Mouse (Mus musculus) midbrain, embryonic 16.5 days (tissue): ENCODE data around the gene Hdgfl2. TPM values are rescaled to one million over a fixed set of nuclear protein-coding genes. Genes with fewer than 3 reads are reported as not detected.

Experiments
- ATAC-seq: fragments of 200-750 bp; cut with Nextera tagmentation; 2 replicates; pipeline ENCODE4 v1.8.0; 2017; ENCODE audit warnings: moderate TSS enrichment
- H3K27ac ChIP-seq: fragments of 300-500 bp; sonication (generic); 2 replicates; pipeline ENCODE4 v1.5.1; 2014; ENCODE audit warnings: mild to moderate bottlenecking, low read length, mixed read lengths
- H3K27me3 ChIP-seq: fragments of 300-500 bp; sonication (generic); 2 replicates; pipeline ENCODE4 v1.6.1; 2014; ENCODE audit warnings: low read depth, low read length, mixed read lengths; ENCODE audit not compliant: control insufficient read depth, insufficient read depth
- H3K36me3 ChIP-seq: fragments of 300-500 bp; sonication (generic); 2 replicates; pipeline ENCODE4 v1.6.1; 2014; ENCODE audit warnings: mild to moderate bottlenecking, low read length, moderate library complexity, mixed read lengths; ENCODE audit not compliant: control insufficient read depth, insufficient read depth
- H3K4me1 ChIP-seq: fragments of 300-500 bp; sonication (generic); 2 replicates; pipeline ENCODE4 v1.6.1; 2014; ENCODE audit warnings: mild to moderate bottlenecking, low read length, mixed read lengths; ENCODE audit not compliant: control insufficient read depth, insufficient read depth
- H3K4me2 ChIP-seq: fragments of 300-500 bp; sonication (generic); 2 replicates; pipeline ENCODE4 v1.6.1; 2014; ENCODE audit warnings: mild to moderate bottlenecking, low read length, mixed read lengths
- H3K4me3 ChIP-seq: fragments of 300-500 bp; sonication (generic); 2 replicates; pipeline ENCODE4 v1.5.1; 2014; ENCODE audit warnings: low read depth, mild to moderate bottlenecking, low read length, moderate library complexity, mixed read lengths
- H3K9ac ChIP-seq: fragments of 300-500 bp; sonication (generic); 2 replicates; pipeline ENCODE4 v1.6.1; 2014; ENCODE audit warnings: low read depth, low read length, mixed read lengths
- H3K9me3 ChIP-seq: fragments of 300-500 bp; sonication (generic); replicated peaks from 2 replicates; pipeline ENCODE4 v1.6.1; 2014; ENCODE audit warnings: mild to moderate bottlenecking, low read length, mixed read lengths; ENCODE audit not compliant: control insufficient read depth, poor library complexity, severe bottlenecking
- WGBS: fragments of 180-500 bp; shearing (Covaris S2); extraction: QIAGEN DNeasy Blood & Tissue Kit; methylation state at CpG from one replicate; pipeline ENCODE4 v1.1.7; 2014; 5-methylcytosine and 5-hydroxymethylcytosine counted together
- polyA plus RNA-seq: library from polyadenylated mRNA; unstranded; fragments of >200 nt; fragmentation: Nextera tagmentation; extraction: Ambion mirVana; gene quantifications from 2 replicates; pipeline ENCODE4 v1.2.1, GENCODE M21; 2015

Hdgfl2 gene
- polyA plus RNA-seq, 1 experiment from 2014 or later = 140 TPM

- H3K9ac ChIP-seq = peak overlapping the region; percentile 71
- peak overlapping the region; percentile 85 for H3K4me2 ChIP-seq
- no peaks in the 10 kb centered on the region for H3K36me3 ChIP-seq
- under 1% methylated on average over 30 of the region's 30 CpGs for WGBS
- no peaks in the 10 kb centered on the region for H3K9me3 ChIP-seq
- peaks cover 11% of the 10 kb centered on the region for H3K4me1 ChIP-seq
- peak; percentile 44 for ATAC-seq
- H3K4me3 ChIP-seq = peak overlapping the region; percentile 40
- H3K27me3 ChIP-seq = no peaks in the 10 kb centered on the region; the same call in 1 of the 2 replicates
- H3K27ac ChIP-seq = no peak overlapping the region
Measured at GRCm38 (mm10) chr17:56148790-56149618, 69.6 kb downstream of the Hdgfl2 start.

- H3K9me3 ChIP-seq = no peaks in the 10 kb centered on the region
- no peaks in the 10 kb centered on the region; the same call in 1 of the 2 replicates for H3K27me3 ChIP-seq
- H3K36me3 ChIP-seq = no peaks in the 10 kb centered on the region
- H3K4me3 ChIP-seq = no peak overlapping the region
- no peak overlapping the region for H3K4me2 ChIP-seq
- H3K9ac ChIP-seq = no peak overlapping the region
- 37% methylated on average over 2 of the region's 2 CpGs for WGBS
- peaks cover 11% of the 10 kb centered on the region for H3K4me1 ChIP-seq
- no peak for ATAC-seq
- H3K27ac ChIP-seq = no peak overlapping the region
Measured at GRCm38 (mm10) chr17:56149897-56150296, 70.5 kb downstream of the Hdgfl2 start.

Other genes starting within 250 kb of the Hdgfl2 start
- gene Zfp119a, start 200.7 kb upstream of the Hdgfl2 start, polyA plus RNA-seq = 12.8 and 14.8 TPM in 2 replicates
- 14.1 and 15.6 TPM in 2 replicates for gene Zfp959, start 187.5 kb upstream of the Hdgfl2 start, polyA plus RNA-seq
- 10.1 and 11.2 TPM in 2 replicates for gene Zfp119b, start 130.1 kb upstream of the Hdgfl2 start, polyA plus RNA-seq
- gene Ebi3, start 127.0 kb upstream of the Hdgfl2 start, polyA plus RNA-seq = 6.0 and 7.1 TPM in 2 replicates
- gene Yju2, start 120.5 kb upstream of the Hdgfl2 start, polyA plus RNA-seq = 21.2 and 24.6 TPM in 2 replicates
- 185 and 187 TPM in 2 replicates for gene Shd, start 109.2 kb upstream of the Hdgfl2 start, polyA plus RNA-seq
- 200 and 218 TPM in 2 replicates for gene Fsd1, start 93.1 kb upstream of the Hdgfl2 start, polyA plus RNA-seq
- gene Stap2, start 74.0 kb upstream of the Hdgfl2 start, polyA plus RNA-seq = 6.4 and 7.6 TPM in 2 replicates
- gene Mpnd, start 73.9 kb upstream of the Hdgfl2 start, polyA plus RNA-seq = 115 and 117 TPM in 2 replicates
- 102 and 108 TPM in 2 replicates for gene Sh3gl1, start 43.0 kb upstream of the Hdgfl2 start, polyA plus RNA-seq
- 3.6 and 5.0 TPM in 2 replicates for gene Chaf1a, start 39.2 kb upstream of the Hdgfl2 start, polyA plus RNA-seq
- 84.0 and 88.5 TPM in 2 replicates for gene Ubxn6, start 4.6 kb upstream of the Hdgfl2 start, polyA plus RNA-seq
- gene Plin4, start 30.2 kb downstream of the Hdgfl2 start, polyA plus RNA-seq = 0.05 and 0.15 TPM in 2 replicates
- gene Plin5, start 38.0 kb downstream of the Hdgfl2 start, polyA plus RNA-seq = 1.2 and 2.8 TPM in 2 replicates
- gene Lrg1, start 42.4 kb downstream of the Hdgfl2 start, polyA plus RNA-seq = 0.25 and 0.30 TPM in 2 replicates
- 13.2 and 14.4 TPM in 2 replicates for gene Sema6b, start 60.7 kb downstream of the Hdgfl2 start, polyA plus RNA-seq
- gene Tnfaip8l1, start 82.8 kb downstream of the Hdgfl2 start, polyA plus RNA-seq = 10.5 and 10.8 TPM in 2 replicates
- 65.7 and 71.5 TPM in 2 replicates for gene Mydgf, start 104.3 kb downstream of the Hdgfl2 start, polyA plus RNA-seq
- 24.2 and 25.4 TPM in 2 replicates for gene Dpp9, start 139.3 kb downstream of the Hdgfl2 start, polyA plus RNA-seq
- gene Fem1a, start 177.2 kb downstream of the Hdgfl2 start, polyA plus RNA-seq = 15.5 and 18.2 TPM in 2 replicates
- 1.3 TPM in 2 replicates for gene Ticam1, start 197.2 kb downstream of the Hdgfl2 start, polyA plus RNA-seq
- gene Plin3, start 213.2 kb downstream of the Hdgfl2 start, polyA plus RNA-seq = 10.7 and 12.3 TPM in 2 replicates
- not detected in 2 replicates for gene Arrdc5, start 220.7 kb downstream of the Hdgfl2 start, polyA plus RNA-seq
- gene Uhrf1, start 223.7 kb downstream of the Hdgfl2 start, polyA plus RNA-seq = 11.6 and 15.6 TPM in 2 replicates
- gene Kdm4b, start 246.4 kb downstream of the Hdgfl2 start, polyA plus RNA-seq = 63.7 and 75.3 TPM in 2 replicates